Mouse (Mus musculus): ENCODE measurements around the gene C2cd5. TPM values are rescaled to one million over a fixed set of nuclear protein-coding genes. Genes with fewer than 3 reads are reported as not detected.
A peak's percentile ranks its signal among the peaks of the same experiment; 100 is the strongest.

Gene C2cd5
- total RNA-seq, 1 experiment = 26.5 TPM

DNA sequence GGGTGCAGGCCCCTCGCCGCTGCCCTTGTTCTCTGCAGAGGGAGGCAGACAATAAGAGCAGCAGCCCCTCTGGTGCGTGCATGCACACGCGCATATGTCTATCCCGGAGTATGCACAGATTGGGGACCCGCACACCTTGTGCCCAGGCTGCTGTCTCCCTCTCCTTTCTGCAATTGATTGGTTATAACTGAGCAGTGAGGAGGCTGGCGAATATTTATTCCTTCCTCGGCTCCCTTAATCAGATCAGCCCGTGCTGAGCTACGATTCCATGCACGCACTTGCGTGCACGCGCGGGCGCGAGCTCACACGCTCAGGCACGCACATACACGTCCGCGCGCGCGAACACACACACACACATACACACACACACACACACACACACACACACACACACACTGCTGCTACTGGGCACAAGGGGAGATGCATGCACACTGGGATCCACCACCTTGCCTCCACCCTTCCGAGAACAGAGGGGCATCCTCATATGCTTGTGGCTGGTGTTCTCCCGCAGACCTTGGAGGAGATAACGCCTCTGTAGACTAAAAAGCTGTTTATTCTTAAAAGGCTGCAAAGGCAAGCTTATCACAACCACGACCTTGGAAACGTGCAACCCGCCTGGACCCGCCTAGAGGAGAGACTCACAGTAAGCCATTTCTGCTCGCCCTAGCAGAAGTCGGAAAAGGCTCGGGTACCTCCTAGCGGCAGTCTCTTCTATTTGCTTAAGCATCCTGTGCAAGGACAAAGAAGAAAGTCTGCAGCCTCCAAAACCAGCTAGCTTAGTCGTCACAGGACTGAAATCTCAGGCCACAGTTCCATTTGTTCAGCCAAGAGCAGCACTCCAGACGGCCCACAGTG lies 135.2 kb downstream of the C2cd5 start:
- Histone ChIP-seq H3K36me3 (ENCODE audit: control insufficient read depth, insufficient read depth, low read length, poor library complexity, severe bottlenecking) (no peaks in the 10 kb centered on the region), H3K27ac (ENCODE audit: insufficient read depth, low read depth, low read length, poor library complexity, severe bottlenecking) (peak overlapping the region; percentile 42; the same call in 1 of the 2 replicates), H3K4me1 (ENCODE audit: control insufficient read depth in 2 of 2, insufficient read depth in 2 of 2, low read length in 2 of 2, poor library complexity in 1 of 2) (0 out of 4 replicates have a peak, but pooled peaks cover 2 to 3% of the 10 kb centered on the region in 2 experiments), H3K4me3 (ENCODE audit: insufficient read depth in 1 of 2, low read depth in 1 of 2, low read length in 2 of 2, poor library complexity in 1 of 2, severe bottlenecking in 1 of 2) (peak overlapping the region; percentile 67 to 74), H3K9me3 (ENCODE audit: control insufficient read depth, insufficient read depth, low read depth, low read length) (no peaks in the 10 kb centered on the region), H3K9ac (ENCODE audit: insufficient read depth, low read depth, low read length, poor library complexity, severe bottlenecking) (peak overlapping the region; percentile 68)
- DNase-seq (ENCODE audit: low read depth, low spot score) = peak; percentile 60
- TF ChIP-seq ZC3H11A (IDR thresholded peaks at IDR 0.05; ENCODE audit: borderline replicate concordance, low read depth, low read length) (0 out of 2 replicates have a peak, but pooled peaks have one; percentile 50), ZNF384 (IDR thresholded peaks at IDR 0.05; ENCODE audit: low read depth, low read length) (no peak)
- in situ Hi-C loops (cut with MboI; ENCODE audit: low sequenced_read_pairs in 2 of 2, unreplicated experiment in 2 of 2) = no loop called here

DNA sequence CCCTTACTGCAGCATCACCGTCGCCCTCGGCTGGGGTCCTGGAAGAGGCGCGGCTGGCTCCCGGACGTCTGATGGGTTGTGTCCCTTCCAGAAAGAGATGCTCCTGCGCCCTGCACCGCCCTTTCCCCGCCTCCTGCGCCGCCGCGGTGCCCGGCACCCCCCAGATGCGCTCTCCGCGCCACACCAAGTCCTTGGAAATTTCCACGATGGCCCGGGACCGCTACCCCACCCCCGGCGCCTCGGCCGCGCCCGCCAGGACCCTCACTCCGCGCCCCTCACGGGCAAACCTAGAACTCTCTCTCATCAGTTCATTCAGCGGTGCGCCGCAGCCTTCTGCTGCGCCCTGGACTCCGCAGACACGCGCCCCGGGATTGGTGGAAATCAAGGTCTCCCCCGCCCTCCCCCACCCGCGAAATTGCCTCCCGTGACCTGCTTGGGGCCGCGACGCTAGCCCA lies 135.8 kb downstream of the C2cd5 start, which contains the start of gene St8sia1:
TSS of gene St8sia1 (minus strand) at position 377 of the 455 bp plus-strand sequence.
- Histone ChIP-seq H3K27ac (ENCODE audit: insufficient read depth, low read depth, low read length, poor library complexity, severe bottlenecking) (peak within 1 kb of the TSS; percentile 42; the same call in 1 of the 2 replicates), H3K36me3 (ENCODE audit: control insufficient read depth, insufficient read depth, low read length, poor library complexity, severe bottlenecking) (no peaks in the 10 kb centered on the region), H3K4me1 (ENCODE audit: control insufficient read depth in 2 of 2, insufficient read depth in 2 of 2, low read length in 2 of 2, poor library complexity in 1 of 2) (0 out of 4 replicates have a peak, but pooled peaks cover 2 to 3% of the 10 kb centered on the region in 2 experiments), H3K9me3 (ENCODE audit: control insufficient read depth, insufficient read depth, low read depth, low read length) (no peaks in the 10 kb centered on the region), H3K9ac (ENCODE audit: insufficient read depth, low read depth, low read length, poor library complexity, severe bottlenecking) (peak within 1 kb of the TSS; percentile 68), H3K4me3 (ENCODE audit: insufficient read depth in 1 of 2, low read depth in 1 of 2, low read length in 2 of 2, poor library complexity in 1 of 2, severe bottlenecking in 1 of 2) (peak within 1 kb of the TSS; percentile 67 to 74)
- DNase-seq (ENCODE audit: low read depth, low spot score) = no peak
- in situ Hi-C loops (cut with MboI; ENCODE audit: low sequenced_read_pairs in 2 of 2, unreplicated experiment in 2 of 2) = no loop called here
- TF ChIP-seq HCFC1 (IDR thresholded peaks at IDR 0.05; ENCODE audit: borderline replicate concordance, insufficient read depth, low read length) (no peak), ZNF384 (IDR thresholded peaks at IDR 0.05; ENCODE audit: low read depth, low read length) (no peak), MAFK (IDR thresholded peaks at IDR 0.05; ENCODE audit: insufficient read depth, low read depth, low read length) (no peak)

- TF ChIP-seq ZNF384 (IDR thresholded peaks at IDR 0.05; ENCODE audit: low read depth, low read length) (no peak), ZC3H11A (IDR thresholded peaks at IDR 0.05; ENCODE audit: borderline replicate concordance, low read depth, low read length) (no peak), HCFC1 (IDR thresholded peaks at IDR 0.05; ENCODE audit: borderline replicate concordance, insufficient read depth, low read length) (no peak), CHD2 (IDR thresholded peaks at IDR 0.05; ENCODE audit: low read depth, low read length) (no peak), MAFK (IDR thresholded peaks at IDR 0.05; ENCODE audit: insufficient read depth, low read depth, low read length) (no peak)
- no peak overlapping the region for H3K27ac ChIP-seq (ENCODE audit: insufficient read depth, low read depth, low read length, poor library complexity, severe bottlenecking)
- peaks cover 2 to 3% of the 10 kb centered on the region in 2 experiments; a peak in 1 of 4 replicates for H3K4me1 ChIP-seq (ENCODE audit: control insufficient read depth in 2 of 2, insufficient read depth in 2 of 2, low read length in 2 of 2, poor library complexity in 1 of 2)
- DNase-seq (ENCODE audit: low read depth, low spot score) = no peak
- no peaks in the 10 kb centered on the region for H3K36me3 ChIP-seq (ENCODE audit: control insufficient read depth, insufficient read depth, low read length, poor library complexity, severe bottlenecking)
- in situ Hi-C loops (cut with MboI; ENCODE audit: low sequenced_read_pairs in 2 of 2, unreplicated experiment in 2 of 2) = no loop called here
- no peaks in the 10 kb centered on the region for H3K9me3 ChIP-seq (ENCODE audit: control insufficient read depth, insufficient read depth, low read depth, low read length)
- peak overlapping the region; percentile 67 to 74 for H3K4me3 ChIP-seq (ENCODE audit: insufficient read depth in 1 of 2, low read depth in 1 of 2, low read length in 2 of 2, poor library complexity in 1 of 2, severe bottlenecking in 1 of 2)
- peak overlapping the region; percentile 68; the same call in 1 of the 2 replicates for H3K9ac ChIP-seq (ENCODE audit: insufficient read depth, low read depth, low read length, poor library complexity, severe bottlenecking)
Observed at GRCm38 (mm10) chr6:142963480-142964075, 136.4 kb downstream of the C2cd5 start.

GRCm38 (mm10) chr6:142962881-142963280 lies 137.1 kb downstream of the C2cd5 start:
- no peak for DNase-seq (ENCODE audit: low read depth, low spot score)
- in situ Hi-C loops (cut with MboI; ENCODE audit: low sequenced_read_pairs in 2 of 2, unreplicated experiment in 2 of 2) = no loop called here
- Histone ChIP-seq H3K4me3 (ENCODE audit: insufficient read depth in 1 of 2, low read depth in 1 of 2, low read length in 2 of 2, poor library complexity in 1 of 2, severe bottlenecking in 1 of 2) (peak overlapping the region; percentile 35 to 67; a peak in 3 of 4 replicates), H3K4me1 (ENCODE audit: control insufficient read depth in 2 of 2, insufficient read depth in 2 of 2, low read length in 2 of 2, poor library complexity in 1 of 2) (peaks cover 4 to 5% of the 10 kb centered on the region in 2 experiments; a peak in 1 of 4 replicates), H3K9ac (ENCODE audit: insufficient read depth, low read depth, low read length, poor library complexity, severe bottlenecking) (peak overlapping the region; percentile 7; the same call in 1 of the 2 replicates), H3K9me3 (ENCODE audit: control insufficient read depth, insufficient read depth, low read depth, low read length) (no peaks in the 10 kb centered on the region), H3K36me3 (ENCODE audit: control insufficient read depth, insufficient read depth, low read length, poor library complexity, severe bottlenecking) (no peaks in the 10 kb centered on the region), H3K27ac (ENCODE audit: insufficient read depth, low read depth, low read length, poor library complexity, severe bottlenecking) (no peak overlapping the region)
- TF ChIP-seq ZNF384 (IDR thresholded peaks at IDR 0.05; ENCODE audit: low read depth, low read length) (no peak), CHD2 (IDR thresholded peaks at IDR 0.05; ENCODE audit: low read depth, low read length) (no peak), MAFK (IDR thresholded peaks at IDR 0.05; ENCODE audit: insufficient read depth, low read depth, low read length) (no peak), HCFC1 (IDR thresholded peaks at IDR 0.05; ENCODE audit: borderline replicate concordance, insufficient read depth, low read length) (no peak), ZC3H11A (IDR thresholded peaks at IDR 0.05; ENCODE audit: borderline replicate concordance, low read depth, low read length) (no peak)

Data from ES-E14 (cell line).